Mouse (Mus musculus) heart, embryonic 14.5 days (tissue): ENCODE measurements at regions not wholly inside any gene's neighbourhood (a gene's known extent, or its start where the extent isn't known, plus 50 kb on each side); places are given as distances from the start of the nearest gene placed in this dataset.

Experiments
- ATAC-seq: fragments of 200-750 bp; cut with Nextera tagmentation; 2 replicates; pipeline ENCODE4 v1.8.0; 2017; ENCODE audit warnings: low read depth, moderate TSS enrichment; ENCODE audit not compliant: insufficient number of reproducible peaks, insufficient read depth, low FRiP score
- H3K27ac ChIP-seq, 2 experiments: fragments of 200-500 bp in 1 of 2; fragments of 300-500 bp in 1 of 2; sonication (generic) in 1 of 2; replicated peaks in 1 of 2; 2 replicates each; pipeline ENCODE4 v1.5.1; 2012 to 2014; ENCODE audit warnings: low read depth in 2 of 2, low read length in 2 of 2, control low read depth in 1 of 2, mild to moderate bottlenecking in 1 of 2, mixed read lengths in 1 of 2; ENCODE audit not compliant: control insufficient read depth in 1 of 2, insufficient read depth in 1 of 2
- H3K27me3 ChIP-seq: fragments of 300-500 bp; sonication (generic); 2 replicates; pipeline ENCODE4 v1.6.1; 2014; ENCODE audit warnings: mild to moderate bottlenecking, low read length, control low read depth; ENCODE audit not compliant: control insufficient read depth, insufficient read depth
- H3K36me3 ChIP-seq: fragments of 300-500 bp; sonication (generic); 2 replicates; pipeline ENCODE4 v1.6.1; 2014; ENCODE audit warnings: mild to moderate bottlenecking, control low read depth, low read length, mixed read lengths; ENCODE audit not compliant: control insufficient read depth, insufficient read depth
- H3K4me1 ChIP-seq, 2 experiments: fragments of 200-500 bp in 1 of 2; fragments of 300-500 bp in 1 of 2; sonication (generic) in 1 of 2; 2 replicates each; pipeline ENCODE4 v1.6.1; 2012 to 2014; ENCODE audit warnings: low read length in 2 of 2, control low read depth in 1 of 2, mixed read lengths in 1 of 2; ENCODE audit not compliant: control insufficient read depth in 2 of 2, insufficient read depth in 2 of 2
- H3K4me2 ChIP-seq: fragments of 300-500 bp; sonication (generic); 2 replicates; pipeline ENCODE4 v1.6.1; 2014; ENCODE audit warnings: mild to moderate bottlenecking, low read length
- H3K4me3 ChIP-seq, 2 experiments: fragments of 200-500 bp in 1 of 2; fragments of 300-500 bp in 1 of 2; sonication (generic) in 1 of 2; 2 replicates each; pipeline ENCODE4 v1.5.1; 2012 to 2014; ENCODE audit warnings: low read length in 2 of 2, mild to moderate bottlenecking in 2 of 2, control low read depth in 1 of 2, low read depth in 1 of 2, moderate library complexity in 1 of 2; ENCODE audit not compliant: control insufficient read depth in 1 of 2, insufficient read depth in 1 of 2
- H3K9ac ChIP-seq: fragments of 300-500 bp; sonication (generic); 2 replicates; pipeline ENCODE4 v1.6.1; 2014; ENCODE audit warnings: mild to moderate bottlenecking, low read length
- H3K9me3 ChIP-seq: fragments of 300-500 bp; sonication (generic); 2 replicates; pipeline ENCODE4 v1.6.1; 2016; ENCODE audit warnings: low read length, control low read depth; ENCODE audit not compliant: control insufficient read depth
- WGBS: fragments of 180-500 bp; shearing (Covaris S2); extraction: QIAGEN DNeasy Blood & Tissue Kit; methylation state at CpG from one replicate; pipeline ENCODE4 v1.1.7; 2014; 5-methylcytosine and 5-hydroxymethylcytosine counted together

DNA sequence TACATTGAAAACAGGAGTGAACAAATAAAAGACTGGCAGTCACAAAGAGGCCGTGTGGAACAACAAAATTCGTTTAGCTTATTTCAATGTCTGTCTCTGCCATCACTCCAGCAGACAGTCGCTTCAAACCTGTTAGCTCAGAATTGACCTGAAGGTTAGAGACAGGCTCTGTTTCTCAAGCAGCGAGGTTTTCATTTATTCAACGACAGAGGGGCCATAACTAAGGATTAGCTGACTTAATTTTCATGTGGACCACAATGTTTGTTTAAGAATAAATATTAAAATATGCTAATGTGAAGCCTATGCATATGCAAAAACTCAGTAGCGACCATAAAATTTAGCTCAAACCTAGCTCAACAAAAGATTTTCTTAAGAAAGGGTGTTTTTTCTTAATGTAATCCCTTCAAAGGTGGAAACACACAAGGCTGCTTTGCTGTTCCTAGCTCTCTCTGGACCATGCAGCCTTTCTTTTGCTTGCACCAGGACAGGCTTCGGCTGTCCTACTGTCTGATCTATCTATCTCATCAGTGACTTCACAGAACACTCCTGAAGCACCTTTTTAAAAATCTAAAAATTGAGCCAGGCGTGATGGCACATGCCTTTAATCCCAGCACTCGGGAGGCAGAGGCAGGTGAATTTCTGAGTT lies 135.5 kb downstream of the Rwdd3 start:
- Histone ChIP-seq H3K9me3 (no peaks in the 10 kb centered on the region), H3K4me2 (no peak overlapping the region), H3K4me1 (no peaks in the 10 kb centered on the region), H3K9ac (no peak overlapping the region), H3K27ac (no peak overlapping the region), H3K36me3 (no peaks in the 10 kb centered on the region), H3K27me3 (no peaks in the 10 kb centered on the region), H3K4me3 (no peak overlapping the region)
- 74% methylated on average over 9 of the region's 9 CpGs for WGBS
- no peak for ATAC-seq

GRCm38 (mm10) chr3:121025546-121026157 lies 145.8 kb downstream of the Rwdd3 start:
- H3K36me3 ChIP-seq, result no peaks in the 10 kb centered on the region
- H3K27ac ChIP-seq, result no peak overlapping the region
- no peak overlapping the region for H3K4me3 ChIP-seq
- H3K9ac ChIP-seq, result no peak overlapping the region
- ATAC-seq, result no peak
- H3K27me3 ChIP-seq, result no peaks in the 10 kb centered on the region
- 57% methylated on average over 9 of the region's 9 CpGs for WGBS
- no peaks in the 10 kb centered on the region for H3K9me3 ChIP-seq
- H3K4me1 ChIP-seq, result no peaks in the 10 kb centered on the region
- H3K4me2 ChIP-seq, result no peak overlapping the region

- no peak for ATAC-seq
- no peaks in the 10 kb centered on the region for H3K9me3 ChIP-seq
These were observed 146.7 kb downstream of the Rwdd3 start for GRCm38 (mm10) chr3:121024810-121025209.

GRCm38 (mm10) chr3:121021126-121021848 lies 150.2 kb downstream of the Rwdd3 start:
- no peak for ATAC-seq

More at GRCm38 (mm10) chr3:121024810-121025209, 146.7 kb downstream of the Rwdd3 start:
- Histone ChIP-seq H3K27ac (no peak overlapping the region), H3K4me2 (no peak overlapping the region), H3K4me1 (no peaks in the 10 kb centered on the region), H3K4me3 (no peak overlapping the region), H3K27me3 (no peaks in the 10 kb centered on the region), H3K36me3 (no peaks in the 10 kb centered on the region), H3K9ac (no peak overlapping the region)
- WGBS, result 74% methylated on average over 8 of the region's 8 CpGs

GRCm38 (mm10) chr3:121009223-121009622 lies 162.3 kb downstream of the Rwdd3 start:
- Histone ChIP-seq H3K9ac (no peak overlapping the region), H3K27ac (no peak overlapping the region), H3K36me3 (no peaks in the 10 kb centered on the region), H3K9me3 (no peaks in the 10 kb centered on the region), H3K27me3 (no peaks in the 10 kb centered on the region), H3K4me1 (no peaks in the 10 kb centered on the region), H3K4me2 (no peak overlapping the region), H3K4me3 (no peak overlapping the region)
- 73% methylated on average over 6 of the region's 6 CpGs for WGBS
- no peak for ATAC-seq

More at GRCm38 (mm10) chr3:121021126-121021848, 150.2 kb downstream of the Rwdd3 start:
- 76% methylated on average over 4 of the region's 4 CpGs for WGBS
- Histone ChIP-seq H3K9me3 (no peaks in the 10 kb centered on the region), H3K27ac (no peak overlapping the region), H3K4me2 (no peak overlapping the region), H3K4me1 (no peaks in the 10 kb centered on the region), H3K4me3 (no peak overlapping the region), H3K27me3 (no peaks in the 10 kb centered on the region), H3K9ac (no peak overlapping the region), H3K36me3 (no peaks in the 10 kb centered on the region)

DNA sequence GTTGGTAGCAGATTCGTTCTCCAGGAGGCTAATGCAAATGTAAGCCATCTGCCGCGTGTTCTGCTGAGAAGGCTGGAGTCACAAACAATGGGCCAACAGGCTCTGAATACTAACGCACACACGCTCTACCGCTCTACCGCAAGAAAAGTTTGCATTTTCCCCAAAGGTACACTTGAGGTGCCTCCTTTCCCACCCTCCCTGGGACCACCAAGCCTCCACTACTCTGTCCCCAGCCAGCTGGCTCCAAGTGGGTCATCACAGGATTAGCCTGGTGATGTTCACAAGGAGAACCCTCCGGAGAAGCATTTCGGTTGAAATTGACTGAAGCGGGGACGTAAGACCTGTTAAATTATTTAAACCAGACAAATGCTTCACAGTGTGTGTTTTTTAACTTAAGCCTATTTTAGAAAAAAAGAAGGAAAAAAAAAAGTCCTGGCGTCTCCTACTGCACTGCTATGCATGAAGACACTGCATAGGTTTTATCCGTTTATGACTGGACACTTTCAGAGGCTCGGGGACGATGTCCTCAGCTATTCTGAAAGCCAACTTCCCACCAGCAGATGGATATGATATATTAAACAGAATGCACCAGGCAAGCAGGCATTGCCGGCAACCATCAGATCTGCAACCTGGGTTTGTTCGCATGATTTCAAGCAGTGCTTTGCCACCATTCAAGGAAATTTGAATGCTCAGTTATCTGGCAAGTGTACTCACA lies 187.8 kb downstream of the Rwdd3 start:
- no peaks in the 10 kb centered on the region for H3K27me3 ChIP-seq
- no peaks in the 10 kb centered on the region for H3K4me1 ChIP-seq
- H3K9me3 ChIP-seq, result no peaks in the 10 kb centered on the region
- WGBS, result 55% methylated on average over 17 of the region's 17 CpGs
- H3K4me3 ChIP-seq, result no peak overlapping the region
- H3K27ac ChIP-seq, result no peak overlapping the region
- no peak for ATAC-seq
- no peaks in the 10 kb centered on the region for H3K36me3 ChIP-seq
- H3K9ac ChIP-seq, result no peak overlapping the region
- H3K4me2 ChIP-seq, result no peak overlapping the region

GRCm38 (mm10) chr3:120982795-120983555 lies 188.5 kb downstream of the Rwdd3 start:
- Histone ChIP-seq H3K4me3 (no peak overlapping the region), H3K9me3 (no peaks in the 10 kb centered on the region), H3K9ac (no peak overlapping the region), H3K4me2 (no peak overlapping the region), H3K27me3 (no peaks in the 10 kb centered on the region), H3K27ac (no peak overlapping the region), H3K36me3 (no peaks in the 10 kb centered on the region), H3K4me1 (no peaks in the 10 kb centered on the region)
- 34% methylated on average over 10 of the region's 10 CpGs for WGBS
- no peak for ATAC-seq
